Mouse (Mus musculus) bone marrow, adult 2 months (tissue): ENCODE measurements around the gene Rnf168.

Experiments
- CTCF ChIP-seq: fragments of 200-500 bp; IDR thresholded peaks from 2 replicates; pipeline ENCODE4 v1.5.1; 2011; ENCODE audit warnings: low read length, control low read depth; ENCODE audit not compliant: control insufficient read depth, insufficient read depth
- POLR2A ChIP-seq: fragments of 200-500 bp; IDR thresholded peaks from 2 replicates; pipeline ENCODE4 v1.6.1; 2011; ENCODE audit warnings: low read depth, mild to moderate bottlenecking, control low read depth, low read length, borderline replicate concordance; ENCODE audit not compliant: control insufficient read depth

DNA sequence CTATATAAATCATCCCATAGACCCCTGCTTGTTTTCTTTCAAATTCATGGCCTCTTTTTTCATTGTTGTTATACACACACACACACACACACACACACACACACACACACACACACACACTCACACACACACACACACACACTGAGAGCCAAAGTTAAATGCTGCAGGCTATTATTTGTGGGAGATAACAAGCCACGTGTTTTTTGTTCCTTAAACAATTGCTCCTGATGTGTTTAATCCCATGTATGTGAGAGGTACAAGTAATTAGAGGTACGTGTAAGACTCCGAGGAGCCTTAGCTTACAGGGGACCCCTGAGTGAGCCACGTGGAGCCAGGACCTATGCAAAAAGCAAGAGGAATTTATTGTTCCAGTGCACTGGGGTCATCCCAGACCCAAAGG lies 34.7 kb downstream of the Rnf168 start:
- no peak for TF ChIP-seq POLR2A
- no peak for TF ChIP-seq CTCF
